Mouse (Mus musculus) thymus, postnatal 0 days (tissue): ENCODE measurements around the gene Pank2. TPM values are rescaled to one million over a fixed set of nuclear protein-coding genes. Genes with fewer than 3 reads are reported as not detected.
A peak's percentile ranks its signal among the peaks of the same experiment; 100 is the strongest.
"Not testable (repeated sequence)": the region's sequence is repeated elsewhere in the genome, so short reads cannot be mapped to it uniquely, and the experiment has no call there.

Experiments used
- DNase-seq: peaks from one replicate; pipeline ENCODE4 v3.0.0-alpha.2; 2015; ENCODE audit warnings: low spot score
- polyA plus RNA-seq: library from polyadenylated mRNA; unstranded; fragments of >200 nt; fragmentation: Nextera tagmentation; extraction: Ambion mirVana; gene quantifications from 2 replicates; pipeline ENCODE4 v1.2.1, GENCODE M21; 2015

The Pank2 gene
- polyA plus RNA-seq: 48.6 and 52.5 TPM in 2 replicates

DNA sequence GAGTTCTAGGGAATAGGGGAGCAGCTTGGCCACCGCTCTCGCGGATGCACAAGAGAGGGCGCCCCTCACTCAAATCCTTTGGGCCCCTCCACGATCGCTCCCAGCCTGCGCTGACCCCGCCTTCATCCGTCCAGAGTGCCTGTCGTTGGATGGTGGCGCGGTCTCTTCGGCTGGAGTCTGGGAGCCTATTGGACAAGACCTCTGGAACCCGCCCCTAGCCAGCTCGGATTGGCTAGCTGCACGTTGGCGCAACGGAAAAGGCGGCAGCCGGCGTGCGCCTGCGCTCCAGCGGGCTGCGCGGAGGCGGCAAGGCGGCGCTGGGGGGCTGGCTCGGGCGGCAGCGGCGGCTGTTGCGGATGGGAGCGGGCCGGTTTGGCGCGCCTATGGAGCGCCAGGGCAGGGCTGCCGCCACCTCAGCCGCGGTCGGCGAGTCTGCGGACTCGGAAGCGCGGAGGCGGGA, at the start of gene Pank2:
TSS of gene Pank2 (plus strand) at position 283 of the 460 bp plus-strand sequence.
- DNase-seq: peak; percentile 98

DNA sequence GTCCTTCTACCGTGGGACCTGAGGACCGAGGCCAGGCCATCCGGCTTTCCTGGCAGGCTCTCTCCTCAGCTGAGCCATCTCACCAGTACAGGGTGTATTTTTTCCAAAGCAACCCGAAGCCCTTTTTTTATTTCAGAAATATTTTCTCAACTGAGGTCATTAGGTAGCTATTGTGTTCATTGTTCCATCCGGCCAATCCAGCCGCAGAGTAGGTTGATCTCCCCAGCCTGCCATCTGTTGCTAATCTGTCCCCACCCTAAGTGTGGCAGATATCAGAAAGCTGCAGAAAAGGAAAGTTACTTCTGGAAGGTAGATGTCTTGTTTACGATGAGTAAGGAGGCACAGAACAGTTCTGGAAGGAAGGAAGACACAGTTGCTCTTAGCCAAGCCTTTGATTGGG, 48.5 kb upstream of the Pank2 start:
- DNase-seq: no peak

DNA sequence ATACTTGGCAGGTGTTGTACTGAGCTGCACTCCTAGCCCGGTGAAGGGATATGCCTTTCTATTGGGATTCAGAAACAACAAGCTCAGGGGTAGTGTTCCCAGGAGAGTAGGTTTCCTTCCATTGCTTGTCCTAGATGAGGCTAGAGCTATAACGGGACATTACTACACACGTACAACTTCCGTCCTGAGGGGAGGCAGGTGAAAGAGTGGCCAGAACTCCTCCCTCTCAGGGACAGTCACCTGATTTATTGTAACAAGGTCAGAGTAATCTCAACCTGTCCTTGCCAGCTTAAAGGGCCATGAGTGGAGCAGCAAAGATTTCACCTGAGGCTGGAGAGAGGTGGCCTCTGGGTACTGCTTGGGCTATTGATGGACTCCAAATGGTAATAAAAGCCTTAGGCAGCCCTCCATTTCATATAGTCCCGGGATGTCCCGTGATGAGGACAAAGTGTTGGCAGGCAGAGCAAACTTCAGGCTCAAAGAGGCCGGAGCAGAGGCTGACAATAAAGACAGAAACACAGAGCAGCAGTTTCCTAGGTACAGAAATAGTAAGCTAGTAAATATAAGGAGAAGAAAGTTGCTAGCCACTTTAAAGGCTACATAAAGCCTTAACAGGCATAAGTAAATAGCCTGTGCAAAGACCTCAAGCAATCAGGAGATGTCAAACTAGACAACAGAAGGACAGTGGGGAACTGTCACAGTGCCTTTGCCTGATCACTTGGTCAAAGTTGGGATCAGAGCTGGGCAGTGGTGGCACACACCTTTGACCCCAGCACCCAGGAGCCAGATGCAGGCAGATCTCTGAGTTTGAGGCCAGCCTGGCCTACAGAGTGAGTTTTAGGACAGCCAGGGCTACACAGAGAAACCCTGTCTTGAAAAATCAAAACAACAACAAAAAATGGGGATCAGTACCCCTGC, 46.1 kb upstream of the Pank2 start:
- no peak for DNase-seq

DNA sequence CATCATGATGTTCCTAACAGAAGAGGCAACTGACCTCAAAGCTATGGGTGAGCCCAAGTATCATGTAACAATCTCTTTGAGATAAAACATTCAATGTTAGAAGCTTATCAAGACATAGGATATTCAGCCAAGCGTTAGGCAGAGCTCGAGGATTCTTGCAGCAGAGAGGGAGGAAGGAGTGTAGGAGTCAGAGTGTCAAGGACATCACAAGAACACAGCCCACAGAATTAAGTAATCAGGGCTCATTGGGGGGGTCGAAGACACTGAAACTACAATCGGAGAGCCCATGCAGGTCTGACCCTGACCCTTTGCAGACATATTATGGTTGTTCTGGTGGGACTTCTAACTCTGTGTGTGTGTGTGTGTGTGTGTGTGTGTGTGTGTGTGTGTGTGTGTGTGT, 42.3 kb upstream of the Pank2 start:
- DNase-seq: no peak

DNA sequence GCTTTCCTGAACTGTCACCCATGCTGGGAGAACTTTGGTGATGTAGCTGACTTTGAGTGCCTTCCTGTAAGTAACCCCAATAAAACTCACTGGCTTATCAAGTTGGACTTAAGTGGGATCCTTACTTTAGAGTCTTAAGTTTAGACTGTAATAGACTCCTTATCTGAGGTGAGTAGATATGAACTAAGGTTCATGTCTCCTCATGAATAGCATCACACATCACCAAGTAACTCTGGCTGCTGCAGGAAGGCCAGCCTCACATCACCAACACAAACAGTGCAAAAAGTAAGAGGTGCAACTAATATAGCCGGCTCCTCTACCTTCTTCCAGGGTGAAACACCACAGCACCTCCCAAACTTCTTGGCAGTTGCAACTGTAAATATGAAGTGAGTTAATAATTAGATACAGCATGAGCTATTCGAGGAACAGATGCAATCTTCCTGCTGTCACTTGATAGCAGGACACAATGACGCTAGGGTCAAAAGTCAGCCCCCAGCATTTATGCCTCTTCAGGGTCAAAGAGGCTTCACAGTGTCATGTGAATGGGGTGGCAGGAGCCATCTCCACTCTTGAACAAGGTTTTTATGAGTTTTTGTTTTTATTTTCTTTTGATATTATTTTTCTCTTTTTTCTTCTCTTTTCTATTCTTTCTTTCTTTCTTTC, 40.3 kb upstream of the Pank2 start:
- DNase-seq: no peak

GRCm38 (mm10) chr2:131222562-131222961, 39.7 kb upstream of the Pank2 start:
- no peak for DNase-seq

DNA sequence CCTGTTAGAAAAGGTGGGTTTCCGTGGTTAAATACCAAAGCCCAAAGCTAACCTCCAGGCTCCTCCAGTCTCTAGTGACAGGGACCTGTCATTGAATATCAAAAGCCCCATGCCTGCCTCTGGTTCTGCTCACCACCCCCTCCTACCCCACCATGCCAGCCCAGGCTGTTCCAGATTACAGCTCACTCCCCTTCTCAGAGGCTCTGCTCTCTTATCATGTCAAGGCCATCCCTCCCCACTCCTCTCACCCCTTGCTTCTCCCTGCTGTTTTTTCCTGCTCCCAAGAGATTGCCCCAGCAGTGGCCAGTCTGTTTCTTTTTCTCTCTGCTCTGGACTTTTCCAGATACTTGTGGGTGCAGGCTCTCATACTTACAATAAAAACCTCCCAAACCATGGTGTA, 38.7 kb upstream of the Pank2 start:
- no peak for DNase-seq

- no peak for DNase-seq
These were observed 37.1 kb upstream of the Pank2 start for GRCm38 (mm10) chr2:131225178-131225577.

GRCm38 (mm10) chr2:131226669-131227068, 35.6 kb upstream of the Pank2 start:
- not testable (repeated sequence) for DNase-seq

DNA sequence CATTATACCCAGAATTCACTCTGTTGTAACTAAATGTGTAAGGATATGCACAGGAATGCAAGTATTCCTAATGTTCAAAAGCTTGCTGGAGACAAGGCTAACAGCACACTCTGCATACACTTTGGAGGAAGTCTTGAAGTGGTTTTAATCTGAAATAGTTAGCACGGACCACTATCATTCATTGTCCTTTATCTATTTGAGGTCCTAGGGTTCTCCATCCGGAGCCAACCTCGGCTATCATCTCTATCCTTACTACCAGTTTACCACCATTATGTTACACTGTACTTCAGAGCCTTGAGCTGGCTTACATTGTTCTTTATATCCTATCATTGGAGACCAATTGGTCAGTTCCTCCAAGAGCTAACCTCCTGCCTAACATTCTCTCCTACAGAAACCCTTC, 35.1 kb upstream of the Pank2 start:
- DNase-seq: no peak

DNA sequence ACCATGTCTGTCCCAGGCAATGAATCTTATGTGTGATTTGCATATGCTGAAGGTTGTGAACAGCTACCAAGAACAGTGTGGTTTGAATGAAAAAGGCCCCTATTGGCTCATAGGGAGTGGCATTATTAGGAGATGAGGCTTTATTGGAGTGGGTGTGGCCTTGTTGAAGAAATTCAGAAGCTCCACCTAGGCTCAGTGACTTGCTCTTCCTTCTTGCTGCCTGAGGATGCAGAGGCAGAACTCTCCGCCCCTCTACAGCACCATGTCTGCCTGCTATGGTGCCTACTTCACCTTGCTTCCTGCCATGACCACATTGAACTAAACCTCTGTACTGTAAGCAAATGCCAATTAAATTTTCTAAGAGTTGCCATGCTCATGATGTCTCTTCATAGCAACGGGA, 29.7 kb upstream of the Pank2 start:
- no peak for DNase-seq

DNA sequence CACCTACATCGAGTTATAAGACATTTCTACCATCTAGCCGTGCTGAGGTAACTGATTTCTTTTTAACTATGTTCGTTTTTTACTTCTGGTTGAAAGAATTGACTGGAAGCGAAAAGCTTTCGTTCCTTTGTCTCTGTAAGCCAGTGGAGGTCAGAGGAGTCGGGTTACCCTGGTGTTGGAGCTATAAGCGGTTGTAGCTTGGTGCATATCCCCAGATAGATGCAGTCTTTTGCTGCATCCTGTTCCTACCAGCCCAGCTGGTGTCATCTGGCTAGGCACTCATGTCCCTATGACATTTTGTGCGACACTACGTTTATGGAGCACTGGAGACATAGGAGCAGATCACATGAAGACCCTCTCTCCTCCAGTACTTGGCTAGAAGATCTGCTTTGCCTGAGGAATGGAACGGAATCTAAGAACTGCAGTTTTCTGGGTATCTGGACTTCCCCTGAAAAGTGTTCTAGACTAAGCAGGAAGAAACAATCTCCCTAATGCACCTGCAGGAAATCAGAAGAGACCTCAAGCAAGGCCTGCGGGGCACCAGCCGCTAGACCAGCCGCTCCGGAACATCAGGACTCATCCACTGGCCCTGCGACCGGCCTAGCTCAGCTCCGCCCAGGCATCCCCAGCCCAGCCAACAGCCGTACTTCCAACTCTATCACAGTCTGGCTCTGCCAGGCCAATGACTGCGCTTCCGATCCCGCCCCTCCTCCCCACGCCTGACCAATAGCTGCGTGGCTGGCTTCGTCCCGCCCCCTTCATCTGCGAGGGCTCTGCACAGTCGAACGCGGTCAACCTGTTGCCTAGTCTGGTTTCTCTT, 28.8 kb upstream of the Pank2 start, which contains the start of gene Mavs:
TSS of gene Mavs (plus strand) at position 757 of the 820 bp plus-strand sequence.
- DNase-seq: peak; percentile 93

DNA sequence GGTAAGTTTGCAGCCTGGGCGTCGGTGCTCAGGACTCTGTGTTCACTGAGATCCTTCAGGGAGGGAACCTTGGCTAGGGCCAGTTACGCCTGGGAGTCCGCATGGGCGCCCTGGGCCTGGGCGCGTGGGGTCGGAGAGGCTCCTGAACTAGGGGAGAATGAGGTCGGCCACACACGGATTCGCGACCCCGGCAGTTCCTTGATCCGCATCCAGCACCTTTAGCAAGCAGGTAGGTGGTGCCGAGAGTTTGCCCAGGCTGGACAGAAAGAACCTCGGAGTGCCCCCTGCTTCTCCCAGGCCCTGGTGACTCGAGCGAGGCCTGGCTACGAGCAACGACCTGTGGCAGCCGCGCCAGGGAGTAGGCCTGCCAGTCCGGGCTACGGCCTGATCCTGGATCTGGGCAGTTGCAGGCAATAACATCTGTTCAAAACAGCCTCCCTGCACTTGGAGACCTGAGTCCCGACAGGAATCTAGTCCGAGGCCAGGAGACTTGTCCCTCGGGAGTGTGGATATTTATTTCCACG, 28.1 kb upstream of the Pank2 start:
- DNase-seq: no peak

DNA sequence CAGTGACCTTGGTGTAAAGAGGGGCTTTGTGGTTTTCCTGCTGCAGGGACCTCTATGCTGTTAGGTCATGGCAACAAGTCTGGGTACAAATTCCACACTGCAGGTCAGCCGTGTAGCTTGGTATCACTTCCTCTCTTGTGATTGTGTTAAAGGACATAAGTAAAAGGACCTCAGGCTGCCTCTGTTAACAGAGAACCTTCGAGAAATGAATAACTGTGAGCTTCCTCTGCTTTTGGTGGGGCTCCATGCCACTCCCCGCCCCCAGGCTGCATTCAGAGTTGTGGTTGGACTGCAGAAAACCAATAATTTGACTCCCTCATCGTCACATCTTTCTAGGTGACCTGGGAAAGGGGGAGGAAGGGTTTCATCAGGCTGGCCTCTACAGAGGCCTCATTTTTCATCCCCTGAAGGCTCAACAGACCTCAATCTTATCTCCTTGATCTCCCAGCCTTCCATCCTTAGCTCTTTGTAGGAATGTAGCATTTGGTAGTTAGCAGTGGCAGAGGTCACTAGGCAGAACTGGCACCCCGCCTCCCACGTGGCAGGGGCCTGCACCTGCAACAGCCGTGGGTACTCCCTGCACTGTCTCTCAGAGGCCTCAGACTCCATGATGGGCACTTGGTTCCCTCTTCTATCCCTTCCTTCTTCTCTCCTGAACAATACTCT, 27.2 kb upstream of the Pank2 start:
- DNase-seq: peak; percentile 22

DNA sequence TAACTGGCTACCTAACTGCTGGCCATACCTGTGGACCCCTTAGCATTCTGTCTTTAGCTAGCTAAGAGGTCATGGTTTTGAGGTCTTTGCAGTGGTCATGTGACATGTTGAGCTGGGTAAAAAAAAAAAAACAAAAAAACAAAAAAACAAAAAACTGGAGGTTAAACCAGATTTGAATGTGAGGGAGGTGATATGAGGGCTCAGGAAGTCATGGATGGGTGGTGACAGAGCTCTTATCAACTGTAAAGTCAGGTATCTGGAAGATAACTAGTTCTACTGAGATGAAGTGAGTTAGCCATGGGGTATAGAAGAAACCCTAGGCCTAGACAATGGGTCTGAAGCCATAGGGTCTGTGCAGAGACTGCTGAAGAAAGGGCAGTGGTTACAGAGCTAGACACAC, 20.1 kb upstream of the Pank2 start:
- no peak for DNase-seq

DNA sequence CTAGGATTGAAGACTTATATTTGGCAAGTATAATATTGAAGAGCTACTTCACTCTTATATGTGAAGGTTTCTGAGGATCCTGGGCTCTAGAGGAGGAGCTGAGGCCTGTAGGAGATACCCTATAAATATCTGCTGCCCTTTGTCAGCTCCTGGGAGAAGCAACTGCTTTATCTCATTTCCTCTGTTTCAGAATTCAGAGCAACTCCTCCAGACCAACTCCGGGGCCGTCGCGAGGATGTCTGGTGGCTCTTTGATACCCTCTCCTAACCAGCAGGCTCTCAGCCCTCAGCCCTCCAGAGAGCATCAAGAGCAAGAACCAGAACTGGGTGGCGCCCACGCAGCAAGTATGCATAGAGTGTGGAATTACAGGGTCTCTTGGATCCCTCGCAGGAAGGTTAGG, 19.4 kb upstream of the Pank2 start:
- DNase-seq: no peak

DNA sequence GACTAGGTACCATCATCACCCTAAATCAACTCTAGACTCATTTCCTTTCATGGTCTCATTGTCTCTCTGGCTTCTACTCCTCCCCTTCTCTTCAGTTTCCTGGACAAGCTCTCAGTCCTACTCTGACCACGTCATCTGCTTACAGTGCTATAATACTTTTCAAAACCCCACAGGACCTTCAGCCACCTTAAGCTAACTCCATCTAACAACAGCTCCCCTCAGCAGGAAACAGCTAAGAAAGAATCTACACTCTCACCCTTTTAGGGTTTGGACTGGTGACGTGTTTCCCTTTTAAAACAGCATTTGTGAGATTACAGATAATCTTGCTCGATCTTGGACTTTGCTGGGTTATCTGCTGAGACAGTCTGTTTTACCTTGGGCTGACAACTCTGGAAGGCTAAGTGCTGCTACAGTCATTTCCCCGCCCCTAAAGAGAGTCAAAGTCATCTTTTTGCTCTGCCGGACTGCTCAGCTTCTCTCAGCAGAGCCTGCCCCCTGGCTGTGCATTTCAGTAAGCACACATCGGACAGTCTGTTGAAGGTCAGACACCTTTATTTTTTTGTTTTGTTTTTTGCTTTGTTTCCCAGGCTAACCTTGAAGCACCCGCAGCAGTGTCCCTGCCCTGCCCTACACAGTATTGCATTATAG, 8.5 kb upstream of the Pank2 start:
- DNase-seq: peak; percentile 48

GRCm38 (mm10) chr2:131254329-131254713, 8.0 kb upstream of the Pank2 start:
- DNase-seq: no peak

GRCm38 (mm10) chr2:131255738-131256137, 6.6 kb upstream of the Pank2 start:
- DNase-seq: peak; percentile 47

GRCm38 (mm10) chr2:131258693-131259092, 3.6 kb upstream of the Pank2 start:
- no peak for DNase-seq
